Mouse (Mus musculus): ENCODE measurements around the gene Defb18. TPM values are rescaled to one million over a fixed set of nuclear protein-coding genes. Genes with fewer than 3 reads are reported as not detected.

Gene Defb18
- not detected in 2 replicates for polyA plus RNA-seq (2012; rRNA removed)

GRCm38 (mm10) chr1:18237343-18237742, at the start of gene Defb18:
Defb18 (minus strand) TSS chr1:18237443.

DNA sequence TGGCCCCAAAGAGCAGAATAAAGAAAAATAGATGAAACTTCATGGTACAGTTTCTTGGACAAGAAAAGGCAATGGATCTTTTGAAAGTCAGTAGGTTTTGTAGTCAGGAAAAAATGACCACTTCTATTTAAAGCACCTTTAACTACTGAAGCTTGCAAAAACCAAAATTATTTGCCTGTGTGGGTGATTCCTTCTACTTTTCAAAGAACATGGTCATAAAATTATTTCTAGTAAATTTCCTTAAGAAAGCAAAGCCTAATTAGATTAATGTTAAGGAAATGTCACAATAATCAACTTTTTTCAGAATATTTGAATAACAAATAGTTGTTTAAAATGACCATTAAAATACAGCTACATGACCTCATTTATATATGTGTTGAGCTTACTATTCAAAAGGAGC, 27.8 kb upstream of the Defb18 start, which contains the start of gene Defb41:
TSS of gene Defb41 (minus strand) at position 101 of the 400 bp plus-strand sequence.

Other genes with a start within 250 kb of the Defb18 start
- gene Crisp4, start 91.5 kb downstream of the Defb18 start, polyA plus RNA-seq (2012; rRNA removed) = 0.06 TPM in 1 of 2 replicates, not detected in the other
- not detected in 2 replicates for gene Defb41, start 27.7 kb upstream of the Defb18 start, polyA plus RNA-seq (2012; rRNA removed)

Measured in central nervous system, embryonic 18 days (tissue).